Mouse (Mus musculus) c-Kit-positive CD71-positive TER-119-negative erythroid progenitor cells, embryonic 14.5 days (primary cell): ENCODE measurements around the gene Cts8.

Experiments used
- DNase-seq: peaks from one replicate; pipeline ENCODE4 v3.0.0-alpha.2; 2013; ENCODE audit warnings: low read depth

The Cts8 gene

GRCm38 (mm10) chr13:61255258-61255657 lies at the start of gene Cts8:
TSS of gene Cts8 (minus strand) at chr13:61255358.
- no peak for DNase-seq

DNA sequence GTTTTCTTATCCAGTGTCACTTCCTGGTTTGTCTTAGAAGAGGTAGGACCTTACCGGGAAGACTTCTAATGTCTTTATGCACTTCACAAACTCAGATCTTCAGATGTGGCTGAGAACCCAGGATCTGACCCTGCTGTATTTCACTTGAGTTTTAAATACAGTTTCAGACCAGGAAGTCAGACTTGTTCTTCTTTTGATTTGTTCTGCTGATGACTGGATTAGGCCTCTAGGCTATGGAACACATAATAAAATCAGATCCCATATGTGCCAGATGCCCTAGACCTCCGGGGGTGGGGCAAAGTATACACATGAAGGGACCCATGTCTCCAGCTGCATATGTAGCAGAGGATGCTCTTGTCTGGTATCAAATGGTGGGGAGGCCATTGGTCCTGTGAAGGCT lies 33.6 kb upstream of the Cts8 start, which contains the start of gene Gm49398:
Gene Gm49398 (minus strand): TSS at position 101 of the 400 bp plus-strand sequence.
- no peak for DNase-seq

- DNase-seq = peak; percentile 34
Measured at GRCm38 (mm10) chr13:61241076-61241947, 13.8 kb downstream of the Cts8 start.

GRCm38 (mm10) chr13:61203310-61203709 lies 51.8 kb downstream of the Cts8 start, which contains the start of gene Cts6:
TSS of gene Cts6 (minus strand) at chr13:61203410.
- DNase-seq = no peak
